Mouse (Mus musculus): ENCODE measurements at regions not wholly inside any gene's neighbourhood (a gene's known extent, or its start where the extent isn't known, plus 50 kb on each side); places are given as distances from the start of the nearest gene placed in this dataset.

DNA sequence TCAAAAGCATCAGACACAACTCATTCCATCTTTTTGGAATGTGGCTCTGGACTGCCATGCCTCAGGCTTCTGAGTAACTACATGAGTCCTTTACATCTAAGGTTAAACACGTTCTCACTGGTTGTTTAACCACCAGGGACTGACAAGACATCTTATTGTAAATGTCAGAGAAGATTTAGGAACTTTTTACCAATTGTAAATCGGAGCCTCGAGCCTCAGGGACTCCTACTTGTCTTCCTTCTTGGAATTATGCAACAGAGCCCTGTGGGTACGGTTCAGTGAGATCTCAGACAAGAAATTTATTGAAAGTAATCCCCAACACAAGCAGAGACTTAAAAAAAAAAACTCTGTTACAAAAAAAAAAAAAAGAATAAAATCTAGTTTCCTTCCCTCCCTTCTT is 187.7 kb downstream of the Slc4a3 start:
- no peak for TF ChIP-seq CTCF (IDR thresholded peaks at IDR 0.05; ENCODE audit: low read depth)
- TF ChIP-seq EP300 (IDR thresholded peaks at IDR 0.05; ENCODE audit: low read depth) = no peak

All from heart, postnatal 0 days (tissue).